Mouse (Mus musculus): Measurements from ENCODE around the gene Hpse2.

Hpse2 gene

DNA sequence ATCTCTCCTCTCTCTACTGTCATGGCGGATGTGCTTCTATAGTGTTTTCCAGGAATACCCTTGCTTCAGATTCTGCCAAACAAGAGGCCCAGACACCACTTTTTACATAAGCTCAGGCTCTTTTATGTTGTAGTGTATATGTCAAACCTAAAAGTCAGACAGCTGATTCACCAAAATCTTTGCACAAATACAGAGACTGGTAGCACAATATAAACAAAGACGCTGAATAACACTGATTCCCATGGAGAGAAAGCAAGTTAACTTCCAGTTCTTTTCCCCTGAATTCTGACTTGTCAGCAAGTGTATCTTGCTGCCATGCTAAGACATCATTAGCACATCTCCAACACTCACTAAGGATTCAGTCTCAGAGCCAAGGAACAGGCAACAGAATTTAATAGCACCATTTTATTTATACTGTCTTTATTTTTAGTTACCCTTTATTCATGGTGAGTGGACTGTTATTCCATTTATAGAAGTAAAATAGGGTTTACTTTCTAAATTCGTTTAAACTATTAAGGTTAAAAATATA, 212.7 kb downstream of the Hpse2 start:
- in situ Hi-C loops (cut with MseI, MboI) = no loop called here

DNA sequence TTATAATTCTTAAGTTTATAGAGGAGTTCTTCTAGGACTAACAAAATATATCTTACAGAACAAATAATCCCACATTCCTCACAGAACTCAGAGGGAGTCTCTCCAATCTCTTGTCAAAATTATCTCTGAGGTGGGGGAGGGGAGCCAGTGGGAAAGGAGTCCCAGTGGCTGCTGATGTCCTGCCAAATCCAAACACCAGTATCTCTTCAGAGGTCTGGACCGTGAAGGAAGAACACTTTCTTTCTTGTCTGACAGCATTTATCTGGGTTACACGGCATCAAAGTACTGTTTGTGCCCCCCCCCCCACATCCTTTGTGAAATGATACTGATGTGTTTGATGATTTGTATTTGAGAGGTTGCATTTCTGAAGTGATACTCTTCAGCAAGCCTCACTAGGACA, 213.3 kb downstream of the Hpse2 start:
- in situ Hi-C loops (cut with MseI, MboI) = no loop called here

DNA sequence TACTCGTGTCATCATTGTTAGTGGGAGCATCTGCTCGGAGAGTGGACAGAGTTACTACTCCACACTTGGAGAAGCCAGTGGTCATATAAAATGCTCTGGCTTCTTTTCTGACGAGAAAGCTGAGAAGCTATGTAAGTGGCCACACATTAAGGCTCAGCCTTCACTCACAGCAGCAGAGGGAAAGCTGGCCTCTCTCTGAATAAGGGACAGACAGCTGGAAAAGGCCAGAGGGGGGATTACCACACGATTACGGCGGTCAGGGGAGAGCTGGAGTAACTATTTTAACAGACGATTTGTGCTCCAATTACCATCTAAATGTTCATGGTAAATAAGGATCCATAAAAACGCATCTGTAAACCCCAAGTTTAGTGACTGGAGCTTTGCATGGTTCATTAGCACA, 232.1 kb downstream of the Hpse2 start:
- in situ Hi-C loops (cut with MseI, MboI) = no loop called here

DNA sequence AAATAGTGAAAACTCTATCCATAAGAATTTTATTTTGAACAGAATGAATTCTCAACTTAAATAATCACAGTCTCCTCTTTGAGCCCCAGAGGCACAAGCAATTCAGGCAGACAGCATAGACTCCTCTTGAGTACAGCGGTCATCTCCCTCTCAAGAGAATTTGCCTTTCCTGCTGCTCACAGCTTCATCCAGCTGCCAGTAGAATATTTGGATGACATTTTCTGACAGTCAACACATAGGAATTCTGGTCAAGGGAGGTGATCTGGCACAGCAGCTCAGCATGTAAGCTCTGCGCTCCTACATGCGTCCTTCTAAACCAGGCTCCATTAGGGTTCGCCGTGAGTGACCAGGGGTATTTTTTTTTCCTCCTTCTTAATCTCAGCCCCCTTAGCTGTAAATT, 232.6 kb downstream of the Hpse2 start:
- in situ Hi-C loops (cut with MseI, MboI) = no loop called here

DNA sequence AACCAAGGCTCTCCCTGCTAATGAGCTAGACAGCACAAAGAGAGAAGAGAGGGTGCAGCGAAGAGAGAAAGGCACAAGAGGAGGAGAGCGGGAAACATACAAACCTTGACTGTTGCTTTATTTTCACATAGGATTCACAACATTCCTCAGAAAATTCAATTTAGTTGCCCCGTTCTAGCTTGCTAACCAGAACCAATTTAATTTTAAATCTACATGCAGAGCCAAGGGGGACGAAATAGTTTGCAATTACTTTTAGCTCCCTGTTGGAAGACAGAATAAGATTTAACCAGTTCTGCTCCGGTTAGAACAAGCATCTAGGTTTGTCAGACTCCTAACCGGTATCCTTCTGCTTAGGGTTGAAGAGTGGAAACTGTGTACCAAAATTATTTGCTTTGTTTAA, 240.3 kb downstream of the Hpse2 start:
- in situ Hi-C loops (cut with MseI, MboI) = no loop called here

DNA sequence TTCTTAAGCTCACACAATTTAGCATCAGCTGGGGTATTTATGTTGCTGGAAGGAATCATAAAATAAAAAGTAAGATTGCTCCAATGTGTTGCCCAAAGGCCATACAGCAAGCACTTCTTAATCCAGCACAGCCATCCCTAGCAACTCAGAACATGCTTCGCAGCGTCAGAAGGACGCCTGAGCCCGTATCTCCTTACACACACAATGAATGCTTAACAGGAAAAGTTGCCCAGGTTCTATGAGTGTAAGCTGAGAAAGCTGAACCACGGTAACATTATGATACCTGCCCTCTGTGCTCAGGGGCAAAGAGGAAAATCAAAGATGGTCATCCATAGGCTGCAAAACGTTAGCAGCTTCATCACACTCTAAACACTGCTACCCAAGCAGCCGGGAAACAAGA, 241.3 kb downstream of the Hpse2 start:
- in situ Hi-C loops (cut with MseI, MboI) = no loop called here

DNA sequence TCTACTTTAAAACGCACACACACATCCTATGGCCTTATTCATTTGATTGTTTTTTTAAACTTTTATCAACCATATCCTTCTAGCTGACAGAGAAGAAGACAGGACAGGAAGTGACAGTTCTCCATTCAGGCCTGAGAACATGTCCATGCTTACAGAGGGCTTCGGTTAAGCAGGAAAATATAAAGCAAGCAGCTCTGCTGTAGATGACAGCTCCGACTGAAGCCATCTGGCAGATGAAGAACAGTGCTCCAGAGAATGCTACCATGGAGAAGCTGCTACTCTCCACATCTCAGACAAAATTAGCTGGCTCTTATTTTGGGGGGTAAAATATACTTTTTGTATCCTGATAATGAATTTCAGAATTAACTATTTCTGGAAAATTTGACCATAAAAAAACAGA, 246.5 kb downstream of the Hpse2 start:
- in situ Hi-C loops (cut with MseI, MboI) = no loop called here

DNA sequence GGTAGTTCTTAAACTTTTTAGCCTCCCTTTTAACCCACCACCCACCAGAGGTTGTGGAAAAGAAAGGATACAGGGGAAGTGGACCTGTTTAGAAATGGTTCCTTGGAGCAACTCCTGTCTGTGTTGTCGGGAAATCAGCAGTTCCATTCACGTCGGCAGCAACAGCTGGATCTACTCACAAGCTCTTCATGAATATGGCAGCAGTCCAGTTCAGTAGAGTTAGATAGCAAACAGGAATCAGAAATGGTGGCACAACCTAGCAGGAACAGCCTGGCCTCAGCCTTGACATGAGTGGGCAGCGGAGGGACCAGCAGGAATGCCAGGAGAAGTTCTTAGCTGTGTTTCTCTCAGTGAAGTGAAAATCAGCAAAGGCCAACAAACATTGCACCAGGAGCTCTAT, 278.4 kb downstream of the Hpse2 start:
- in situ Hi-C loops (cut with MseI, MboI) = no loop called here

DNA sequence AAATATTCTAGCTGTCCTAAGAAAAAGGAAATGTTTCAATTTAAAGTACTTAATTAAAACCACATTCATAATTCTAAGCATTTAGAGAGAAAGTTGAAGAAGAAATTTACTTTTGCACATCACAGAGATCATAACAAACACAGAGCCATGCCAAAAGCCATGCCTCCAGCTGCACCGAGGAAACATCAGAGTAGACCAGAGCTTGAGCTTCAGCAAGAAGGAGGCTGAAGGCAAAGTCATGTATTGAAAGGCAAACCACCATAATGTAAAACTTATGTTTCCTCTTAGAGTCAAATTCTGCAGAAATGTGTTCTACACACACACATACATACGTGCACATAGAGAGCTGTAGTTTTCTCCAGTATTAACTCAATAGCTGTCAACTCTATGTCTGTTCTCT, 291.2 kb downstream of the Hpse2 start:
- in situ Hi-C loops (cut with MseI, MboI) = no loop called here

DNA sequence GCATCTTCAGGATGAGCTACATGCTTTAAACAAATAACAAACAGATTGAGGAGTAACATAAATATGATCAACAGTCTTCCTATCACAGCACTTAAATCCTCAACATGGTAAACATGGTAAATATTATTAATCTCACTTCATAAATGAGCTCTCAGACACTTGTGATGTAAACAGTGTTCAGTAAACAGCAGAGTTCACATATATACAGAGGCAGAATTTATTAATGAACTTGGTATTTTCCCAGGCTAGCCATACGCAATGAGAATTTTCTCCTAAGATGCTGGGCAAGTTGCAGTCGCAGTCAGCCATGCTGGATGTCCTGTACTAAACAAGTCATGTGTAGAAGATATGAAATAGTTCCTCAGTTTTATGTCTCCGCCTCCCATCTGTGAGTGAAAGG, 300.9 kb downstream of the Hpse2 start:
- in situ Hi-C loops (cut with MseI, MboI) = no loop called here

DNA sequence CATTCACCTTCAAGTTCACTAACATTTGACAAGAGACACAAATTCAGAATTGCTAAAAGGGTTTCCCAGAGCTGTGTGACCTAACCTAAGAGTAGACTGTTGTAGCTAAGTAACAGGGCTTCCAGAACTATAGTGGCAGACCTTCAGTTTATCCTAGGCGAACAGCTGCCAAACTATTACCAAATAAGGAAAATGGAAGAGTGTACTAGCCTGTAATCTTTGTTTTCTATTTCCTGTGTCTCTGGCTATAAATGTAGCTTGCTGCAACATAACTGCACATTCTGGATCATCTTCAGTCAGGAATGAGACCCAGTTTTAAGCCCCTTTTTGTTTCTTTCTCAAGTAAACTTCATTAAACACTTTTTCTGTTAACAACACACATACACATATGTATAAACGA, 324.0 kb downstream of the Hpse2 start:
- in situ Hi-C loops (cut with MseI, MboI) = no loop called here

DNA sequence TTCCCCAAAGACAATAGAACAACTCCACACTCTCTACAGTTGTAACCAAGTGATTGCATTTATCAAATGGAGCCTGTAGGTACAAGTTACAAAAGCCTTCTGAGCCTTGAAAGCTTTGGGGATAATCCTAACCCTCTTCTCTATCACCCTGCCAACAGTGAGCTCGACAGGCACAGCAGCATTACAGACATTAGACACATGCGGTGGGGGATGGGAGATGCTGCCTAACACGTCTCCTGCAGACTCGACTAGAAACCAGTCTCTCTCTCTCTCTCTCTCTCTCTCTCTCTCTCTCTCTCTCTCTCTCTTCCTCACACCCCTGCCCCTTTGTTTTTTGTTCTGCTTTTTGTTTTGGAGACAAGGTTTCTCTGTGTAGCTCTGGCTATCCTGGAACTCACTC, 343.6 kb downstream of the Hpse2 start:
- in situ Hi-C loops (cut with MseI, MboI) = loop anchor here in 1 of 2 experiments (25.0 kb wide), 1 partner anchor 268 kb away; no protein-coding TSS in a partner anchor

DNA sequence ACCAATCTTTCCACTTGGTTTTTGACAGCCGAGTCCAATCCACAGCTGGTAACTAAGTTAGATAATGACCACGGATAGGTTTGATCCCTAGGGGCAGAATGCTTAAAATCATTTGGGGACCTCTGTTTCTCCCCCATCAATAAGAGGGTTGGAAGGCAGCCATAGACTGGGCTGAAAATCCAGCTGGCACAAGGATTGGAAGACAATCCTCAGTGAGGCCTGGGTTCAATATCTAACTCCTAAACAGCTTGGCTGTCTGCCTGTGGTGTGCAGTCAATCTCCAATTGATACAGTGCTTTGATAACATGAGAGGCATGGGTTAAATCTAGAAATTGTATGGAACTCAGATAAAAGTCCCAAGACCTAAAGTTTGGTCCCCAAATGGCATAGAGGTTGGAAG, 345.4 kb downstream of the Hpse2 start:
- in situ Hi-C loops (cut with MseI, MboI) = loop anchor here in 1 of 2 experiments (25.0 kb wide), 1 partner anchor 270 kb away; no protein-coding TSS in a partner anchor

DNA sequence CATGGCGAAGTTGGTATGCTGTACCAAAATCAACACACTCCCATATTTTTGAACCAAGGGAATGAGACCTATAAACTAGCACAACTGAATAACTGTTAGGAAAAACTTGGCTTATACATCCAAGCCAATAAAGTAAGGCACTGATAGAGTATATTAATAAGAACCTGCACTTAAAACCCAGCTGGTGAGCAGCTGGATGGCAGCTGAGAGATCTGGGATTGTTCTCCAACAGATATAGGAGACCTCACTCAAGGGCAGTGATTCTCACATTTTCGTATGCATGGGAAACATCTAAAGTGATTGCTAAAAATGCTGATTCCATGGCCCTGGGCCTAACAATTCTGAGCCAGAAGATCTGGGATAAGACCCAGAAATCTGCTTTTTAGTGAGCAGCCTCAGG, 345.9 kb downstream of the Hpse2 start:
- in situ Hi-C loops (cut with MseI, MboI) = loop anchor here in 1 of 2 experiments (25.0 kb wide), 1 partner anchor 270 kb away; no protein-coding TSS in a partner anchor

DNA sequence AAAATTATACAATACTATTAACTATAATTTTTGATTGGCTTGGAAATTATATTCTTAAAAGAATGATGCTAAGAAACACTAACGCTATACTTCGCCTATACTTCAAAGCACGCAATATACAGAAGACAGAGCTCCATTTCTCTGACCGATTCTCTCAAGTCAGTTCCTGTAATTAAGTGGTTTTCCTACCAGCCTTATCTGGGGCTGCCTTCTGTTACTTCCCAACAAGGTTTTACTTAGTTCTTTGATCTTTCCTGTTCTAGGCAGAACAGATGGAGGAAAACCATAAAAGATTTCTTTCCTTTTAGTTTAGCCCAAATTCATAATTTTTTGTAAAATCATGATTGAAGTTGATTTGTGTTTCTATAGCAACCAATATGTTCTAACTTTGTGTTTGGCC, 351.8 kb downstream of the Hpse2 start:
- in situ Hi-C loops (cut with MseI, MboI) = loop anchor here in 1 of 2 experiments (25.0 kb wide), 1 partner anchor 276 kb away; no protein-coding TSS in a partner anchor

DNA sequence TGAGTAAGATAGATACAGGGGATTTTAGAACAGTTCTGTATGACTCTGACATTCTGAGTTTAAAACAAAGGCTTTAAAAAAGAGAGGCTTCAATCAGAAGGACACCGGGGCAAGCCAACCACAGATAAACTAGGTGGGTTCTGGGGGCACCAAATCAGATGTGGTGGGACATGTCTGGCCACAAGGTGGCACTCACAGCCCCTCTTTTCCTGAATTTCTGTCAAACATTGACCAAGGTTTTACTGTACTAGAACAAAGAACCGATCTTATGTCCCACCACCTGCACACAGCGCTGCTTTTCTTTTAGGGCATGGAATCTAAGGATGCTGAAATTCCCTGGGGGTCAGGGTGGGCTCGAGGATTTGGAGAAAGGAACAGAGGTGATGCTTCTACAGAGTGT, 360.9 kb downstream of the Hpse2 start:
- in situ Hi-C loops (cut with MseI, MboI) = loop anchor here (5.0 to 25.0 kb wide), 2 partner anchors 285 kb away; no protein-coding TSS in a partner anchor

DNA sequence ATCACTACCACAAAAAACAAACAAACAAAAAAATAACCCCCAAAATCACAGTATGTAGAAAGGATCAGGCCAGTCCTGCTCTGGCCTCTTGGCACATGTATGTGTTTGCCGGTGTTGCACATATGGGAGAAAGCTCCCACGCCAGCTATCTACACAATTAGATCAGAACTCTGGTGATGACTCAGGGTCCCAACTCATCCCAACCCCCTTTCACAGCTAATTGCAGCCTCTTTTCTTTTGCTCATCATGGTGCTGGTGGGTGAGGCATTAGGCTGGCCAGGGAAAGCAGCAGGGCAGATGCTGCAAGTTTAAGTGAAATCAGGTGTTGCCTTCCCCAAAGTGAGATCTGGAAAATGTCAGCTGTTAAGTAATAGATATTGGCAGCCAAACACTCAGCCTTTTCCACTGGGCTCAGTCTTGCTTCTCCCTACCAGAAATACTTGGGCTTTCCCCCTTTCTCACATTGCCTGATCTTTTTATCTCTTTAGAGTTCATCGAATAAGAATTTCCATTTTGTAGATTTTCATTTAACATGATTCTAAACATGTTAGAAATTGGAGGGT, 365.5 kb downstream of the Hpse2 start:
- in situ Hi-C loops (cut with MseI, MboI) = no loop called here

DNA sequence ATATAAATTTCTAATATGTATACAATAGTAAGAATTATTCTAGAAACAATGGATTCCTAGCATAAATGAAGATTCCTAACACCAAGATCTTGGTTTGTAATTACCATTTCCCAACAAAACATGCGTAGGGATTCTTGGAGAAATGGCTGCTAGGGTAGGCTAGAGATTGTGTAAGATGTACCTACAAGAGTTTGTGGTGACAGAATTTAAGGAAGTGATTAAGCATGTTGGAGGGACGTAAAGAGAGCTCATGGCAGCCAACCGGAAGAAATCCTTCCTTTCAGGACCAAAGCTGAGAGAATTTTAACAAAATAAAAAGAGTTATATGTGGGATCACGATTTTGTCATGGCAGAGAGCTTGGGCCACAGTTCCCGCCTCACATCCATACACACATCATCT, 369.4 kb downstream of the Hpse2 start:
- in situ Hi-C loops (cut with MseI, MboI) = loop anchor here in 1 of 2 experiments (10.0 kb wide), 1 partner anchor 224 kb away; no protein-coding TSS in a partner anchor

DNA sequence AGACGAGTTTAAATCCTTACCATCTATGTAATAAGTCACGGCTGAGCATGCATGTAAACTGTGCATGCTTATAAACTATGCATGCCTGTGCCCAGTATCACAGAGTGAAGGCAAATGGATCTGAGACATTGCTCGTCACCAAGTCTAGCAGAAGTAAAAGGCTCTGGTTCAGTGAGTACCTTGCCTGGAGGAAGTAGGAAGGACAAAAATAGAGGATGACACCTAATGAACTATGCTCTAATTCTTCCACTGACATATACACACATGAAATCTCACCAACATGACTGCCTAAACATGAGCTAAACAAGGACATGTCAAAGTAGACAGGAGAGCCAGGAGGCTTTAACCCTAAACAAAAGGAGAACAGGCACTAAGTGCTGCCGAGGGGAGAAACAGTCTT, 391.7 kb downstream of the Hpse2 start:
- in situ Hi-C loops (cut with MseI, MboI) = no loop called here

DNA sequence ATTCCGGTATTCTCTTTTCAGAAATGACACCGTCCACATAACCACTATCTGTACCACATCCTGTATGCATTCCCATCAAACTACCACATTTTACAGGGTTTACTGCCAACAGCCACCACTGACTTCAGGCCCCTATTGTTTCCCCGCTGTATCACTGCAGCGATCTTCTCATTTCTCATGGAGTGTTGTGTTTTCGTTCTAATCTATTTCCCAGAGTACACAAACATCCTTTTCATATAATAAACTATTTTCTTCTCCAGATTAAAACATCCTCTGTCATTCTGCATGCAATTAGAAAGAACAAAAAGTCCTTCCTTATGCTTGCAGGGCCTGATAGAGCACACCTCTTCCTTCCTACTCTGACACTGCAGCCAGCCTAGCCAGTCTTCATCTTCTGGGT, 399.3 kb downstream of the Hpse2 start:
- in situ Hi-C loops (cut with MseI, MboI) = no loop called here

DNA sequence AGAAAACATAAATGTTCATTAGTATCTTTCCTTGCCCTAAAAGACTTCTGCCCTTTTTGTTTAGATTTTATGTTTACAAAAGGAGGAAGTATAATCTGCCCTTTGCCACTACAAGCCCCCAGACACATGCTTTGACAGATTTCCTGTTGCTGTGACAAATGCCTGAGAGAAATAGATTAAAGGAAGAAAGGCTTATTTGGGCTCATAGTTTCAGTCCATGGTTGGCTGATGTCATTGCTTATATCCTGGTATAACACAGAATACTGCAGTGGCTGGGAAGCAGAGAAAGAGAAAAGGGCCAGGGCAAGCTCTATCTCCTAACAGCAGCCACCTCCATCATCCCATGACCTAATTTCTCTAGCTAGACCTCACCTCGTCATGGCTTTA, 401.8 kb downstream of the Hpse2 start:
- in situ Hi-C loops (cut with MseI, MboI) = no loop called here

DNA sequence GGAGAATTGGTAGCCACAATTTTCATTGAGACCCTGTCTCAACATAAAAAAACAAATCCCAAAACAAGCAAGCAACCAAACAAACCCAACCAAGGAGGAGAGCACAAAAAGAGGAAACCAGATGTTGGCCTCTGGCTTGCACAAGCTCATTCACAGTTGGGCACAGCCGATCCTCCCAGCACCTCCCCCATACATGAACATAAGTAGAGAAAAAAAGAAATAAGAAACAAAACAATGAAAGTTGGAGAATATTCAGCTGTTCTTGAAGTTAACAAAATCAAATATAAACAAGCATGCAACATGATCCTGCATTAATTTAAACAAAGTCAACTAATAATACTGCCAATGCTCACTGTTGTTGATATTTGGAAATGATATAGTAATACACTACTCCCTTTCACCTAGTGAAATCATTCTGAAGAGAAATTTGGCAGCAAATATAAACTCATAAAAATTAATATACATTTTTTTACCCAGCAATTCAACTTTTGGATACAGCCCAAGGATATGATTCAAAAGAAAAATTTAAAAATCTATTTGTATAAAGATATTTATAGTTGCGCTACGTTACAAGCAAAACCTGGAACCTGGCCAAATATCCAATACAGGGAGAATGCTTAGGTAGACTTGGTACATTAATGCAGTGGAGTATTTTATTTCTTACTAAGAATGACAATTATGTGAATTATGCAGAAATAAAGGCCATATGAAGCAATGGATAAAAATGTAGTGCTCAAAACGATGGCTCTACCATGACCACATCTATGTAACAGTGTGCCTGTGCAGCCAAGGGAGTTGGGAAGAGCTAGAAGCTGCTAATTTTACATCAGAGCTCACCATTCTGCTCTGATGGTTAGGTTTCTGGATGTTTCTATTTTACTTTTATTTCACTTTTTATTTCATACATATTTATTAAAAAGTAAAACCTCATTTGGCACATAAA, 402.5 kb downstream of the Hpse2 start:
- in situ Hi-C loops (cut with MseI, MboI) = no loop called here

DNA sequence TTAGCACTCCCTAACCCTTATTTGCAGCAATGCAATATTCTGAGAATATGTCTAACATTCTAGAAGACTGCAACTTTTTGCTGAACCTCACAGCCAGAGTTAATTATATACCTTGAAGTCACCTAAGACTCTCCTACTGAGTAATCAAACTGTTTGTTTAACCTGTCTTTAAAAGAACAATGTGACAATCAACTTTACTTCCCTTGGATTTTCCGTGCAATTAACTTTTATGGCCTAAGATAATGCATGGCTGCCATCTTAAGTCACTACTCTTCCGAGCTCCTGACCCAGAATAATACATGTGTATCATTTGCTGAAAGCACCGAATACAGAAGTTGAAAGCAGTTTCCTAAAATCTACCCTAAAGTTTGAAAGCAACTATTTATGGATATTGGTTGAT, 407.6 kb downstream of the Hpse2 start:
- in situ Hi-C loops (cut with MseI, MboI) = no loop called here
